In genomic region chr15:25640840-25641752, GRCm38 (mm10) we compare ENCODE assay signal across 12 mouse cellular contexts. TPM values are rescaled to one million over a fixed set of nuclear protein-coding genes. Genes with fewer than 3 reads are reported as not detected.
A peak's percentile ranks its signal among the peaks of the same experiment; 100 is the strongest.
DNase-seq lines count a peak whose midpoint lies in the region; ATAC-seq lines count a peak whose summit lies in the region.
"Had no signal": no experiment of that assay in that cellular context is flagged by ENCODE, and none has a peak within 500 bp of the region (broad histone marks: within the 10 kb centered on the region; RNA-seq: fewer than 3 reads in every experiment).

No protein-coding gene starts in this region.

- ATAC-seq in forebrain, embryonic 11.5 days (replicated peaks; ENCODE audit: low FRiP score), result no peak
- ATAC-seq: Patski had no signal

- no peak overlapping the region for H3K4me3 ChIP-seq in forebrain, embryonic 11.5 days (ENCODE audit: low read depth, low read length)
- H3K4me3 ChIP-seq: forebrain, embryonic 12.5 days; heart, embryonic 13.5 days; liver, embryonic 13.5 days had no signal

- H3K27me3 ChIP-seq in forebrain, embryonic 11.5 days (ENCODE audit: control insufficient read depth, insufficient read depth, low read length), result no peaks in the 10 kb centered on the region
- H3K27me3 ChIP-seq: heart, embryonic 13.5 days; liver, embryonic 13.5 days; Patski had no signal

- peak; percentile 42 for DNase-seq in gastrocnemius, postnatal 14 days
- DNase-seq in gastrocnemius, postnatal 4 days (ENCODE audit: low spot score in 2 of 2), result no peak
- DNase-seq in adipocyte (ENCODE audit: low spot score), result peak; percentile 39
- peak; percentile 45 to 60 for DNase-seq in heart, postnatal 14 days
- DNase-seq in kidney, postnatal 36 days, result peak; percentile 88 to 89
- no peak for DNase-seq in forebrain, embryonic 11.5 days (ENCODE audit: low spot score)
- no peak for DNase-seq in spleen, adult 18-20 months
- no peak for DNase-seq in c-Kit-positive CD71-positive TER-119-positive erythroid progenitor cells, embryonic 14.5 days (ENCODE audit: low spot score)
- DNase-seq: liver, embryonic 13.5 days had no signal

- H3K9me3 ChIP-seq in forebrain, embryonic 11.5 days (ENCODE audit: control insufficient read depth, low read length), result no peaks in the 10 kb centered on the region
- H3K9me3 ChIP-seq: forebrain, embryonic 12.5 days; heart, embryonic 13.5 days; liver, embryonic 13.5 days had no signal

- intact Hi-C loops in gastrocnemius, postnatal 14 days (cut with DNase I; ENCODE audit: low total_unique reads), result no loop called here
- intact Hi-C loops in heart, postnatal 14 days (cut with DNase I), result no loop called here

- no peak overlapping the region for H3K4me2 ChIP-seq in forebrain, embryonic 11.5 days (ENCODE audit: low read depth, low read length, severe bottlenecking)
- H3K4me2 ChIP-seq: forebrain, embryonic 12.5 days; liver, embryonic 13.5 days had no signal

- 86% methylated on average over 12 of the region's 12 CpGs for WGBS in forebrain, embryonic 11.5 days

- H3K36me3 ChIP-seq in forebrain, embryonic 11.5 days (ENCODE audit: control insufficient read depth, insufficient read depth, low read length), result no peaks in the 10 kb centered on the region
- H3K36me3 ChIP-seq: forebrain, embryonic 12.5 days; heart, embryonic 13.5 days; liver, embryonic 13.5 days had no signal

- H3K27ac ChIP-seq in forebrain, embryonic 11.5 days (ENCODE audit: low read depth, low read length), result no peak overlapping the region
- H3K27ac ChIP-seq: forebrain, embryonic 12.5 days; liver, embryonic 13.5 days had no signal

- H3K4me1 ChIP-seq in forebrain, embryonic 11.5 days (replicated peaks; ENCODE audit: control insufficient read depth, insufficient read depth, low read length), result peaks cover 4% of the 10 kb centered on the region; the same call in 1 of the 2 replicates

- H3K9ac ChIP-seq in forebrain, embryonic 11.5 days (ENCODE audit: low read length), result no peak overlapping the region
- H3K9ac ChIP-seq: forebrain, embryonic 12.5 days; heart, embryonic 13.5 days; liver, embryonic 13.5 days had no signal

RNA-seq across cellular contexts. Expression of gene Myo10, which starts 18.8 kb away (rescaled TPM):
- 10 to 100 TPM; 48.2 to 50.7 TPM for total RNA-seq in gastrocnemius, postnatal 14 days (2021)
- 10 to 100 TPM; 71.0 to 72.9 TPM for total RNA-seq in gastrocnemius, postnatal 4 days (2021)
- 10 to 100 TPM; 64.7 to 66.9 TPM for total RNA-seq in heart, postnatal 14 days (2021)
- polyA plus RNA-seq in forebrain, embryonic 11.5 days (2014; fragmentation: Nextera tagmentation; extraction: Ambion mirVana), result 72.6 and 72.7 TPM in 2 replicates

Comparison
In these comparisons a context has a peak if more than half of its experiments do, and no peak if none do; other contexts are left out.
1. DNase-seq: peak in gastrocnemius, postnatal 14 days (single experiment), adipocyte (single experiment), heart, postnatal 14 days (2 of 2) and kidney, postnatal 36 days (2 of 2); none in gastrocnemius, postnatal 4 days (0 of 2), forebrain, embryonic 11.5 days (single experiment), spleen, adult 18-20 months (0 of 2) and c-Kit-positive CD71-positive TER-119-positive erythroid progenitor cells, embryonic 14.5 days (single experiment).